Mouse (Mus musculus): ENCODE results near the gene Sppl2b. TPM values are rescaled to one million over a fixed set of nuclear protein-coding genes. Genes with fewer than 3 reads are reported as not detected.
A peak's percentile ranks its signal among the peaks of the same experiment; 100 is the strongest.

Gene Sppl2b
- polyA plus RNA-seq, 1 experiment: 127 TPM

GRCm38 (mm10) chr10:80818599-80819281 lies 36.3 kb upstream of the Sppl2b start:
- WGBS: 70% methylated on average over 6 of the region's 6 CpGs
- Histone ChIP-seq H3K27me3 (ENCODE audit: control insufficient read depth, insufficient read depth, low read length) (no peaks in the 10 kb centered on the region), H3K27ac (ENCODE audit: insufficient read depth, low read length) (no peak overlapping the region), H3K36me3 (ENCODE audit: control insufficient read depth, insufficient read depth, low read length) (no peaks in the 10 kb centered on the region), H3K4me1 (ENCODE audit: control insufficient read depth, insufficient read depth, insufficient read length) (peaks cover 2% of the 10 kb centered on the region; the same call in 1 of the 2 replicates), H3K4me3 (ENCODE audit: extremely low read depth, insufficient read depth, insufficient read length) (no peak overlapping the region)
- TF ChIP-seq POLR2A (IDR thresholded peaks at IDR 0.05; ENCODE audit: low read depth, low read length): no peak
- TF ChIP-seq CTCF (IDR thresholded peaks at IDR 0.05; ENCODE audit: extremely low read depth, insufficient read depth, insufficient read length, insufficient replicate concordance): no peak
- DNase-seq (ENCODE audit: low read depth in 1 of 2, low spot score in 2 of 2): no peak

- no peaks in the 10 kb centered on the region for H3K27me3 ChIP-seq (ENCODE audit: control insufficient read depth, insufficient read depth, low read length)
- H3K27ac ChIP-seq (ENCODE audit: insufficient read depth, low read length): peak overlapping the region; percentile 8; the same call in 1 of the 2 replicates
- DNase-seq (ENCODE audit: low read depth in 1 of 2, low spot score in 2 of 2): no peak
- H3K4me3 ChIP-seq (ENCODE audit: extremely low read depth, insufficient read depth, insufficient read length): no peak overlapping the region
- TF ChIP-seq POLR2A (IDR thresholded peaks at IDR 0.05; ENCODE audit: low read depth, low read length) (no peak), CTCF (IDR thresholded peaks at IDR 0.05; ENCODE audit: extremely low read depth, insufficient read depth, insufficient read length, insufficient replicate concordance) (no peak)
- 74% methylated on average over 3 of the region's 3 CpGs for WGBS
- no peaks in the 10 kb centered on the region for H3K36me3 ChIP-seq (ENCODE audit: control insufficient read depth, insufficient read depth, low read length)
- peaks cover 8% of the 10 kb centered on the region; the same call in 1 of the 2 replicates for H3K4me1 ChIP-seq (ENCODE audit: control insufficient read depth, insufficient read depth, insufficient read length)
These were observed 35.7 kb upstream of the Sppl2b start for GRCm38 (mm10) chr10:80819406-80819805.

- Histone ChIP-seq H3K4me3 (ENCODE audit: extremely low read depth, insufficient read depth, insufficient read length) (no peak overlapping the region), H3K27me3 (ENCODE audit: control insufficient read depth, insufficient read depth, low read length) (no peaks in the 10 kb centered on the region), H3K4me1 (ENCODE audit: control insufficient read depth, insufficient read depth, insufficient read length) (peaks cover 11% of the 10 kb centered on the region; the same call in 1 of the 2 replicates), H3K36me3 (ENCODE audit: control insufficient read depth, insufficient read depth, low read length) (no peaks in the 10 kb centered on the region), H3K27ac (ENCODE audit: insufficient read depth, low read length) (no peak overlapping the region)
- 49% methylated on average over 2 of the region's 2 CpGs for WGBS
- TF ChIP-seq POLR2A (IDR thresholded peaks at IDR 0.05; ENCODE audit: low read depth, low read length) (no peak), CTCF (IDR thresholded peaks at IDR 0.05; ENCODE audit: extremely low read depth, insufficient read depth, insufficient read length, insufficient replicate concordance) (peak; percentile 23; the same call in 1 of the 2 replicates)
- DNase-seq (ENCODE audit: low read depth in 1 of 2, low spot score in 2 of 2): peak in 1 of 2 experiments; percentile 40
These were observed 33.1 kb upstream of the Sppl2b start for GRCm38 (mm10) chr10:80821991-80822390.

GRCm38 (mm10) chr10:80822528-80822927 lies 32.5 kb upstream of the Sppl2b start:
- 83% methylated on average over 5 of the region's 5 CpGs for WGBS
- Histone ChIP-seq H3K36me3 (ENCODE audit: control insufficient read depth, insufficient read depth, low read length) (no peaks in the 10 kb centered on the region), H3K27ac (ENCODE audit: insufficient read depth, low read length) (no peak overlapping the region), H3K27me3 (ENCODE audit: control insufficient read depth, insufficient read depth, low read length) (no peaks in the 10 kb centered on the region), H3K4me3 (ENCODE audit: extremely low read depth, insufficient read depth, insufficient read length) (no peak overlapping the region), H3K4me1 (ENCODE audit: control insufficient read depth, insufficient read depth, insufficient read length) (peaks cover 11% of the 10 kb centered on the region; the same call in 1 of the 2 replicates)
- TF ChIP-seq CTCF (IDR thresholded peaks at IDR 0.05; ENCODE audit: extremely low read depth, insufficient read depth, insufficient read length, insufficient replicate concordance) (no peak), POLR2A (IDR thresholded peaks at IDR 0.05; ENCODE audit: low read depth, low read length) (no peak)
- DNase-seq (ENCODE audit: low read depth in 1 of 2, low spot score in 2 of 2): no peak

GRCm38 (mm10) chr10:80823316-80823715 lies 31.8 kb upstream of the Sppl2b start:
- TF ChIP-seq CTCF (IDR thresholded peaks at IDR 0.05; ENCODE audit: extremely low read depth, insufficient read depth, insufficient read length, insufficient replicate concordance) (no peak), POLR2A (IDR thresholded peaks at IDR 0.05; ENCODE audit: low read depth, low read length) (no peak)
- Histone ChIP-seq H3K27ac (ENCODE audit: insufficient read depth, low read length) (no peak overlapping the region), H3K4me1 (ENCODE audit: control insufficient read depth, insufficient read depth, insufficient read length) (peaks cover 14% of the 10 kb centered on the region; the same call in 1 of the 2 replicates), H3K27me3 (ENCODE audit: control insufficient read depth, insufficient read depth, low read length) (no peaks in the 10 kb centered on the region), H3K4me3 (ENCODE audit: extremely low read depth, insufficient read depth, insufficient read length) (no peak overlapping the region), H3K36me3 (ENCODE audit: control insufficient read depth, insufficient read depth, low read length) (no peaks in the 10 kb centered on the region)
- no peak for DNase-seq (ENCODE audit: low read depth in 1 of 2, low spot score in 2 of 2)
- 83% methylated on average over 1 of the region's 1 CpGs for whole genome bisulfite sequencing

GRCm38 (mm10) chr10:80823847-80824643 lies 31.0 kb upstream of the Sppl2b start:
- DNase-seq (ENCODE audit: low read depth in 1 of 2, low spot score in 2 of 2): no peak
- H3K4me1 ChIP-seq (ENCODE audit: control insufficient read depth, insufficient read depth, insufficient read length): peaks cover 14% of the 10 kb centered on the region; the same call in 1 of the 2 replicates
- peak overlapping the region; percentile 86 for H3K27ac ChIP-seq (ENCODE audit: insufficient read depth, low read length)
- H3K27me3 ChIP-seq (ENCODE audit: control insufficient read depth, insufficient read depth, low read length): no peaks in the 10 kb centered on the region
- TF ChIP-seq POLR2A (IDR thresholded peaks at IDR 0.05; ENCODE audit: low read depth, low read length): no peak
- no peak for TF ChIP-seq CTCF (IDR thresholded peaks at IDR 0.05; ENCODE audit: extremely low read depth, insufficient read depth, insufficient read length, insufficient replicate concordance)
- H3K4me3 ChIP-seq (ENCODE audit: extremely low read depth, insufficient read depth, insufficient read length): peak overlapping the region; percentile 21; the same call in 1 of the 2 replicates
- H3K36me3 ChIP-seq (ENCODE audit: control insufficient read depth, insufficient read depth, low read length): 0 out of 2 replicates have a peak, but pooled peaks cover 3% of the 10 kb centered on the region
- 11% methylated on average over 8 of the region's 8 CpGs for WGBS
